Mouse (Mus musculus): ENCODE data around the gene Vmn1r163. TPM values are rescaled to one million over a fixed set of nuclear protein-coding genes. Genes with fewer than 3 reads are reported as not detected.
"Not testable (repeated sequence)": the region's sequence is repeated elsewhere in the genome, so short reads cannot be mapped to it uniquely, and the experiment has no call there.

The Vmn1r163 gene
- polyA plus RNA-seq (2012; rRNA removed): not detected in 2 replicates

DNA sequence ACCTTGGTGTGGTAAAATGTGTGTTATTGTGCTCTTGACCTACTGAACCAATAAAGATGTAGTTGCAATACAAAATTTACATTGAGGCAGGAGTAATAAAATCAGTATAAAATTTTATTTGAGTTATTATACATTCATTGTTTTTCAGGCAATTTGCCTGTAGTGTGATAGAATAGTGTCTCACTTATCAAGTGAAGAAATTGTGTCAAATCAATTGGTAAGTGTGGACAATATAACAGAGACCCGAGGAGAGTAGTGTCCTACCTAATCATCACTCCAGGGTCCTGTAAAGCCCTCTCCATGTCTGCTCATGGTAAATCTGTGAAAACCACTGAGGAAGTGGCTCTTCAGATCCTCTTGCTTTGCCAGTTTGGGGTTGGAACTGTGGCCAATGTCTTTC lies at the start of gene Vmn1r163:
TSS of gene Vmn1r163 (plus strand) at position 301 of the 400 bp plus-strand sequence.
- no CpG with 5 or more reads among the region's 1 CpGs for WGBS
- H3K4me1 ChIP-seq (ENCODE audit: control insufficient read depth, insufficient read depth, insufficient read length, low read length): not testable (repeated sequence)

DNA sequence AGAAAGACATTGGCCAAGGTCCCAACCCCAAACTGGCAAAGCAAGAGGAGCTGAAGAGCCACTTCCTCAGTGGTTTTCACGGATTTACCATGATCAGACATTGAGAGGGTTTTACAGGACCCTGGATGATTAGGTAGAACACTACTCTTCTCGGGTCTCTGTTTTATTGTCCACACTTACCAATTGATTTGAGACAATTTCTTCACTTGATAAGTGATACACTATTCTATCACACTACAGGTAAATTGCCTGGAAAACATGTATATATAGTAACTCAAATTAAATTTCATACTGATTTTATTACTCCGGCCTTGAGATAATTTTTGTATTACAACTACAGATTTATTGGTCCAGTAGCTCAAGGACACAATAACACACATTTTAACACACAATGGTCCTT lies 35.5 kb upstream of the Vmn1r163 start, which contains the start of gene Gm4216:
TSS of gene Gm4216 (minus strand) at position 101 of the 400 bp plus-strand sequence.
- H3K4me1 ChIP-seq (ENCODE audit: control insufficient read depth, insufficient read depth, insufficient read length, low read length); H3K36me3 ChIP-seq (ENCODE audit: control insufficient read depth, insufficient read depth, low read length); H3K27me3 ChIP-seq (ENCODE audit: control insufficient read depth, insufficient read depth, low read length); H3K27ac ChIP-seq (ENCODE audit: insufficient read depth, low read depth, low read length); H3K4me3 ChIP-seq (ENCODE audit: low read depth, low read length): not testable (repeated sequence)
- no CpG with 5 or more reads among the region's 3 CpGs for WGBS

More for the DNA sequence above, at the start of gene Vmn1r163:
- not testable (repeated sequence) for H3K4me3 ChIP-seq (ENCODE audit: low read depth, low read length); H3K27ac ChIP-seq (ENCODE audit: insufficient read depth, low read depth, low read length); H3K27me3 ChIP-seq (ENCODE audit: control insufficient read depth, insufficient read depth, low read length); H3K36me3 ChIP-seq (ENCODE audit: control insufficient read depth, insufficient read depth, low read length)

DNA sequence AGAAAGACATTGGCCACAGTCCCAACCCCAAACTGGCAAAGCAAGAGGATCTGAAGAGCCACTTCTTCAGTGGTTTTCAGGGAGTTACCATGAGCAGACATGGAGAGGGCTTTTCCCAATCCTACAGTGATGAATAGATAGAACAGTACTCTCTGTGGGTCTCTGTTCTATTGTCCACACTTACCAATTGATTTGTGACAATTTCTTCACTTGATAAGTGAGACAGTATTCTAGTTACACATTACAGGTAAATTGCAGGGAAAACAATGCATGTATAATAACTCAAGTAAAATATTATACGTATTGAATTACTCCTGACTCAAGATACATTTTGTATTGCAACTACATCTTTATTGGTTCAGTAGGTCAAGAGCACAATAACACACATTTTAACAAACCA lies 12.0 kb downstream of the Vmn1r163 start, which contains the start of gene Gm8720:
TSS of gene Gm8720 (minus strand) at position 101 of the 400 bp plus-strand sequence.
- not testable (repeated sequence) for H3K4me1 ChIP-seq (ENCODE audit: control insufficient read depth, insufficient read depth, insufficient read length, low read length); H3K27me3 ChIP-seq (ENCODE audit: control insufficient read depth, insufficient read depth, low read length); H3K36me3 ChIP-seq (ENCODE audit: control insufficient read depth, insufficient read depth, low read length); H3K27ac ChIP-seq (ENCODE audit: insufficient read depth, low read depth, low read length); H3K4me3 ChIP-seq (ENCODE audit: low read depth, low read length)
- WGBS: no CpG with 5 or more reads among the region's 1 CpGs

Other genes with a start within 250 kb of the Vmn1r163 start
- gene Vmn1r159, start 211.9 kb upstream of the Vmn1r163 start, polyA plus RNA-seq (2012; rRNA removed): not detected in 2 replicates
- not detected in 2 replicates for gene Vmn1r160, start 184.3 kb upstream of the Vmn1r163 start, polyA plus RNA-seq (2012; rRNA removed)
- gene Gm4214, start 70.9 kb upstream of the Vmn1r163 start, polyA plus RNA-seq (2012; rRNA removed): not detected in 2 replicates
- gene Gm4216, start 35.6 kb upstream of the Vmn1r163 start, polyA plus RNA-seq (2012; rRNA removed): not detected in 2 replicates
- gene Gm8720, start 11.9 kb downstream of the Vmn1r163 start, polyA plus RNA-seq (2012; rRNA removed): not detected in 2 replicates
- gene Gm10662, start 88.9 kb downstream of the Vmn1r163 start, polyA plus RNA-seq (2012; rRNA removed): not detected in 2 replicates
- not detected in 2 replicates for gene Vmn1r165, start 161.8 kb downstream of the Vmn1r163 start, polyA plus RNA-seq (2012; rRNA removed)
- gene Vmn1r166, start 196.1 kb downstream of the Vmn1r163 start, polyA plus RNA-seq (2012; rRNA removed): not detected in 2 replicates
- not detected in 2 replicates for gene Gm6902, start 223.4 kb downstream of the Vmn1r163 start, polyA plus RNA-seq (2012; rRNA removed)
- not detected in 2 replicates for gene Nlrp4e, start 245.7 kb downstream of the Vmn1r163 start, polyA plus RNA-seq (2012; rRNA removed)